Mouse (Mus musculus) E14TG2a.4 (cell line): Measurements from ENCODE around the gene Esyt1.
A peak's percentile ranks its signal among the peaks of the same experiment; 100 is the strongest.

Experiments
- H3K27me3 ChIP-seq: 2 replicates; pipeline ENCODE4 v1.6.1; 2014; ENCODE audit warnings: low read length, control low read depth; ENCODE audit not compliant: insufficient read depth
- H3K36me3 ChIP-seq: 2 replicates; pipeline ENCODE4 v1.6.1; 2014; ENCODE audit warnings: low read length, control low read depth; ENCODE audit not compliant: insufficient read depth
- H3K4me1 ChIP-seq: replicated peaks from 2 replicates; pipeline ENCODE4 v1.6.1; 2014; ENCODE audit warnings: low read depth, low read length, control low read depth
- H3K4me3 ChIP-seq: replicated peaks from 2 replicates; pipeline ENCODE4 v1.5.1; 2014; ENCODE audit warnings: mild to moderate bottlenecking, low read length
- H3K9me3 ChIP-seq: 2 replicates; pipeline ENCODE4 v1.6.1; 2014; ENCODE audit warnings: low read length, control low read depth
- CTCF ChIP-seq: conservative IDR thresholded peaks from 2 replicates; pipeline ENCODE4 v1.5.1; 2014; ENCODE audit warnings: low read length
- NANOG ChIP-seq: IDR thresholded peaks from 2 replicates; pipeline ENCODE4 v1.6.1; 2014; ENCODE audit warnings: borderline replicate concordance, low read length, mixed read lengths
- POU5F1 ChIP-seq: IDR thresholded peaks from 2 replicates; pipeline ENCODE4 v1.6.1; 2014; ENCODE audit warnings: low read length, borderline replicate concordance

The Esyt1 gene

GRCm38 (mm10) chr10:128524111-128524731 is 1.4 kb downstream of the Esyt1 start:
- peak overlapping the region; percentile 98 for H3K4me3 ChIP-seq
- peaks cover 10% of the 10 kb centered on the region; the same call in 1 of the 2 replicates for H3K27me3 ChIP-seq
- peaks cover 34% of the 10 kb centered on the region for H3K4me1 ChIP-seq
- TF ChIP-seq POU5F1: no peak
- TF ChIP-seq NANOG: no peak
- TF ChIP-seq CTCF: no peak
- H3K9me3 ChIP-seq: no peaks in the 10 kb centered on the region
- peaks cover 41% of the 10 kb centered on the region for H3K36me3 ChIP-seq

GRCm38 (mm10) chr10:128522351-128522750 is 3.3 kb downstream of the Esyt1 start:
- TF ChIP-seq CTCF (no peak), NANOG (no peak), POU5F1 (no peak)
- H3K4me3 ChIP-seq: no peak overlapping the region

GRCm38 (mm10) chr10:128520591-128520990 is 5.1 kb downstream of the Esyt1 start:
- Histone ChIP-seq H3K27me3 (peaks cover 4% of the 10 kb centered on the region; the same call in 1 of the 2 replicates), H3K36me3 (peaks cover 76% of the 10 kb centered on the region), H3K9me3 (no peaks in the 10 kb centered on the region), H3K4me3 (no peak overlapping the region), H3K4me1 (peaks cover 59% of the 10 kb centered on the region)
- TF ChIP-seq CTCF: no peak
- no peak for TF ChIP-seq POU5F1
- no peak for TF ChIP-seq NANOG

More at GRCm38 (mm10) chr10:128522351-128522750, 3.3 kb downstream of the Esyt1 start:
- Histone ChIP-seq H3K36me3 (peaks cover 59% of the 10 kb centered on the region), H3K9me3 (no peaks in the 10 kb centered on the region), H3K4me1 (peaks cover 47% of the 10 kb centered on the region), H3K27me3 (peaks cover 7% of the 10 kb centered on the region; the same call in 1 of the 2 replicates)

- peaks cover 93% of the 10 kb centered on the region for H3K36me3 ChIP-seq
- no peaks in the 10 kb centered on the region for H3K9me3 ChIP-seq
- H3K4me1 ChIP-seq: peaks cover 52% of the 10 kb centered on the region
- TF ChIP-seq CTCF (peak; percentile 51), POU5F1 (no peak)
- no peak overlapping the region for H3K4me3 ChIP-seq
- H3K27me3 ChIP-seq: peaks cover 4% of the 10 kb centered on the region; the same call in 1 of the 2 replicates
These were observed 6.8 kb downstream of the Esyt1 start for GRCm38 (mm10) chr10:128518833-128519232.

GRCm38 (mm10) chr10:128516677-128517076 is 9.0 kb downstream of the Esyt1 start:
- Histone ChIP-seq H3K27me3 (no peaks in the 10 kb centered on the region), H3K36me3 (peaks cover 98% of the 10 kb centered on the region), H3K9me3 (no peaks in the 10 kb centered on the region), H3K4me3 (peak overlapping the region; percentile 32; the same call in 1 of the 2 replicates), H3K4me1 (peaks cover 44% of the 10 kb centered on the region)
- TF ChIP-seq NANOG: no peak
- no peak for TF ChIP-seq POU5F1
- TF ChIP-seq CTCF: no peak

- TF ChIP-seq NANOG: no peak
- TF ChIP-seq POU5F1: no peak
- TF ChIP-seq CTCF: no peak
These were observed 9.6 kb downstream of the Esyt1 start for GRCm38 (mm10) chr10:128516029-128516428.

GRCm38 (mm10) chr10:128515044-128515443 is 10.6 kb downstream of the Esyt1 start:
- Histone ChIP-seq H3K9me3 (no peaks in the 10 kb centered on the region), H3K4me3 (no peak overlapping the region), H3K27me3 (no peaks in the 10 kb centered on the region), H3K4me1 (peaks cover 52% of the 10 kb centered on the region), H3K36me3 (peaks cover 97% of the 10 kb centered on the region)
- TF ChIP-seq NANOG (no peak), CTCF (no peak), POU5F1 (no peak)

More at GRCm38 (mm10) chr10:128516029-128516428, 9.6 kb downstream of the Esyt1 start:
- Histone ChIP-seq H3K36me3 (peaks cover 98% of the 10 kb centered on the region), H3K4me1 (peaks cover 44% of the 10 kb centered on the region), H3K9me3 (no peaks in the 10 kb centered on the region), H3K27me3 (no peaks in the 10 kb centered on the region), H3K4me3 (peak overlapping the region; percentile 65)

- Histone ChIP-seq H3K4me3 (no peak overlapping the region), H3K9me3 (no peaks in the 10 kb centered on the region), H3K27me3 (no peaks in the 10 kb centered on the region), H3K36me3 (peaks cover 69% of the 10 kb centered on the region), H3K4me1 (peaks cover 41% of the 10 kb centered on the region)
- TF ChIP-seq CTCF: no peak
- no peak for TF ChIP-seq POU5F1
- TF ChIP-seq NANOG: no peak
These were observed 13.9 kb downstream of the Esyt1 start for GRCm38 (mm10) chr10:128511761-128512160.

GRCm38 (mm10) chr10:128511189-128511588 is 14.5 kb downstream of the Esyt1 start:
- H3K4me3 ChIP-seq: no peak overlapping the region
- no peaks in the 10 kb centered on the region for H3K27me3 ChIP-seq
- H3K36me3 ChIP-seq: peaks cover 64% of the 10 kb centered on the region
- H3K4me1 ChIP-seq: peaks cover 41% of the 10 kb centered on the region
- H3K9me3 ChIP-seq: no peaks in the 10 kb centered on the region
- TF ChIP-seq POU5F1 (no peak), CTCF (no peak)
